Mouse (Mus musculus) lung, postnatal 0 days (tissue): ENCODE data around the gene Tns4.

ENCODE experiments used
- CTCF ChIP-seq: IDR thresholded peaks from 2 replicates; pipeline ENCODE4 v1.5.1; 2016; ENCODE audit warnings: antibody characterized with exemption, mild to moderate bottlenecking
- EP300 ChIP-seq: IDR thresholded peaks from 2 replicates; pipeline ENCODE4 v1.6.1; 2016; ENCODE audit warnings: antibody characterized with exemption, mild to moderate bottlenecking, control low read depth

DNA sequence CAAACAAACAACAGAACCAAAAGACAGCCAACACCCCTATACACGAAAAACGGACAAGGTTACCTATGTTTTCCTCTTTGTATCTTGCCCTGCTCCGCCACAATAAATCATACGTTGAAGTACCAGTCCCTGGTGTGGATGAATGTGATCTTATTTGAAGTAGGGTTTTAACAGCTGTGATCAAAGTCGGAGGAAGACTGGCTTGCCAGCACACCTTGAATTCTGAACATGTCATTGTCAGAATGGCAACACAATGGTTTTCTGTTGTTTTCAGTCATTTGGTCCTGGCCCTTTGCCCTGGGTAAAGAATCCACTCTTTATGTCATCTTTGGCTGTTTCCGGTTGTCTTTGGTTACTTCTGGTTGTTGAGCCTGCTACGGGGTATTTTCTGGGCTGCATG, 29.9 kb upstream of the Tns4 start:
- no peak for TF ChIP-seq CTCF
- no peak for TF ChIP-seq EP300
